Mouse (Mus musculus) retina, postnatal 1 day (tissue): ENCODE measurements around the gene Clec3b.

Source experiments
- DNase-seq: peaks from one replicate; pipeline ENCODE4 v3.0.0-alpha.2; 2012

The Clec3b gene

DNA sequence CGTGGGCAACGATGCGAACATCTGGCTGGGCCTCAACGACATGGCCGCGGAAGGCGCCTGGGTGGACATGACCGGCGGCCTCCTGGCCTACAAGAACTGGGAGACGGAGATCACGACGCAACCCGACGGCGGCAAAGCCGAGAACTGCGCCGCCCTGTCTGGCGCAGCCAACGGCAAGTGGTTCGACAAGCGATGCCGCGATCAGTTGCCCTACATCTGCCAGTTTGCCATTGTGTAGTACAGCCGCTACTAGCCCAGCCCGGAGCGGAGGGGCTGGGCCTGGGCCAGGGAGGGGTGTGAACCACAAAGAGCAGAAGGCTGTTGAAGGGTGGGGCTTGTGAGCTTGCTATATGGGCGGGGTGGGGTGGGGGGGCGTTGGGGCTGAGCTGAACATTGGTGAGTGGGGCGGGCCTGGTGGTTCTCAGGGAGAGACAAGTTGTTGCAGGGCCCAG is 6.2 kb downstream of the Clec3b start:
- peak; percentile 82 for DNase-seq

- DNase-seq, result no peak
These were observed 7.0 kb downstream of the Clec3b start for GRCm38 (mm10) chr9:123157699-123158098.

DNA sequence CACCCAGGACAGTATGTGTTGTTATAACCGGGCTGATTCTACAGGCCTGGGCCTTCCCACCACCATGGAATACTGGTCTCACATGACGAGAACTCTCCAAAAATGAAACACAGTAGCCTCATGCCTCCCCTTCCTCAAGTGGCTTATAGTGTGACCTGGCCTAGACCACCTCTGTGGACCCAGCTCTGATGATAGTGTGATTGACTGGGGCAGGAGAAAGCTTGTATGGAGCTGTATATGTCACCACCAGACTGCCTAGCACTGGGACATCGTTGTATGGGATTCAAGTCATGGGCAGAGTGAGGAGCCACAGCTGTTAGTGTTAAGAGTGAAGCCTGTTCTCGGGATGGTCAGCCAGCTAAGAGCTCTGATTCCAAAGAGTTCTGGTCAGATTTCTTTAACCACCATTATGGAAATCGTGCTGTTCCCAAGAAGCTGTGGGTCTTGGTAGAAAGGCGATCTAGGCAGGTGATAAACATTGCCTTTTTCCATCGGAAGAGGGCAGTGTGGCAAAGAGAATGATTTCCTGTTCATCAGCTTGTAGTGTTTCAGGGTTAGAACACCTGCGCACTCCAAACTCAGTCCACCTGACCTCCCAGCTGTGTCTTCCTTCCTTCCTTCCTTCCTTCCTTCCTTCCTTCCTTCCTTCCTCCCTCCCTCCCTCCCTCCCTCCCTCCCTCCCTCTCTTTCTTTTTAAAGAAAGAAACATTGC is 7.5 kb downstream of the Clec3b start:
- DNase-seq, result peak; percentile 63

GRCm38 (mm10) chr9:123159330-123159729 is 8.6 kb downstream of the Clec3b start:
- DNase-seq, result peak; percentile 75

GRCm38 (mm10) chr9:123161792-123162191 is 11.0 kb downstream of the Clec3b start:
- DNase-seq, result no peak

DNA sequence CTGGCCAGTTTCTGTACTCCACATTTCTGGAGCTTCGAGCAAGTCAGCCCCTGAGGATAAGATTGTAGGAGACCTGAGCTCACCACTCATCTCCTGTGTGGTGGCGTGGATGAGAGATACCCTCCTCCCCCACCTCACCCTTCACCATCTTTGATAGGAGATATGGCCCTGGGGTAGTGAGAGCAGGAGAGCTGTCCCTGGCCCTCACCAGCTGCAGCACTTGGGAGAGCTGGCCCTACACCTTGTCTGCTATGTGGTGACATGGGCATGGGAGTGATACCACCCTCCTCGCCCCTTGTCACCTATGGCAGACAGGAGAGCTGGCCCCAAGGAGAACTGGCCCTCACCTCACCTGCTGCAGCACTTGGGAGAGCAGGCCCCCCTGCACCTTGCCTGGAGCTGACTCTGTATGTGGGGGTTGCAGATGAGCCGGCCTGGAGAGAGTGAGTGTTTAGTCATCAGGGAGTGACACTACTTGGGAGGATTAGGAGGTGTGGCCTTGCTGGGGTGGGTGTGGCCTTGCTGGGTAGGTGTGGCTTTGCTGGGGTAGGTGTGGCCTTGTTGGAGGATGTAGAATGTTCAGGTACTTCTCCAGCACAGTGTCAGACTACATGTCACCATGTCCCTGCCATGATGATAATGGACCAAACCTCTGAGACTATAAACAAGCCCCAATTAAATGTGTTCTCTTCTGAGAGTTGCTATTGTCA is 12.4 kb downstream of the Clec3b start:
- no peak for DNase-seq

- DNase-seq, result no peak
These were observed 15.2 kb downstream of the Clec3b start for GRCm38 (mm10) chr9:123165781-123166443.

- DNase-seq, result no peak
These were observed 23.0 kb downstream of the Clec3b start for GRCm38 (mm10) chr9:123173760-123174159.

DNA sequence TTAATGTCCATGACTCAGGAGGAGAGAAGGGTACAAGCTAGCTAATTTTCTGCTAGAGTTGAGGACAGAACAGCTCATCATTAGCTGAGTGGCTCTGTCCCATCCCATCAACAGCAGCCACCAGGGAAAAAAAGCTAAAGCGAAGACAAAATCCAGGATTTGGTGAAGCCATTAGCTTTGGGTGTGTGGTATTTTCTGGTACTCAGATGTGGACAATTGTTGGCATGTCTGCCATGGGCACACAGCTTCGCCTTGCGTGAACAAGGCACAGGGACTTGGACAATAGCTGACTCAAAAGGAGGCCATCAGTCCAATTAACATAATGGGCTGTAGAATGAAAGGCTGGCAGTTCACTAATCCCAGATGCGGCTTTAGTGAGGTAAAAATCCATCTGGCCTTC is 23.6 kb downstream of the Clec3b start:
- DNase-seq, result peak; percentile 82

DNA sequence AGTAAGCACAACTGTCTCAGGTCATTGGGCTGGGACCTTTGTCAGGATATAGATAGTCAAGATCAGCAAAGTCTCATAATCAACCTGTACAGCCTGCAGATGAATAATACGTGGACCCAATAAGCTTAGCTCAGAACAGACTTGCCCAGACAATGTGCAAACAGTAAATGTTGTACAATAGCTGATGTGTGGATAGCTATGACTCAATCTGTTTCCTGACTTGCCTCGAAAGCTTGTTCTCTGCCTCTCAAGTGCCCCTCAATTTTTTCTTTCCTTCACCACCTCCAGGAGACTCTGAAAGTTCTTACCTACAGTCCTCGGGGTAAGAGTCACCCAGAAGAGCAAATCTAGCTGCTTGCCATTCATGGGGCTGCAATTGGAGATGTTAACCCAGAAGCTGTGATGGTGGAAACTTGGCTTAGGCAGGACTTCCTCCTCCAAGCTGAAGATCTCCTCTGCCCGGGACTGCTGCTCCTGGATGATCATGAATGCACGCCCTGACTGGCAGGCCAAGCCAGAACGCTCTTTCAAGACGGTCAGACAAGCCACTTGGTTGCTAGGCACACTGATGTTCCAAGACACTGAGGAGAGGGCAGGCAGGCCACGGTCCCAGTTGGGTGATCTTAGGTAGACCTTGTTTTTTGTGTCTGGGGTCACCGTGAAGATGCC is 26.8 kb downstream of the Clec3b start:
- no peak for DNase-seq

DNA sequence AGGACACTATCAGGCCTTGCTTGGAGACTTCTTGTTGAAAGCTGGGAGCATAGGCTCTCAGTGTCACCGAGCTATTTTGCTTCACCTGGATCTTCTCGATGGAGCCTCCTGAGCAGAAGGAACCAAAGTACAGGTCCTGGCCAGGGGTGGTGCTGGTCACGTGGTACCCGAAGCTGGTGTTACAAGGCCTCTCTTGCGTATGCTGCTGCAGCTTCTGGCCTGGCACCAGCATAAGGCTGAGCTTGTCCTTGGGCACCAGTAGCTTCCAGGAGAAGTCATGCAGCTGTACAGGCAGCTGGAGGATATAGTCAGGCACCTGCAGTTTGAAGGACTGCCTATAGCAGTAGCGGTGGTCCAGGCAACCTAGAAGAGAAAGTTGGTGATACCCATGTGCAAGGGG is 29.3 kb downstream of the Clec3b start:
- no peak for DNase-seq

DNA sequence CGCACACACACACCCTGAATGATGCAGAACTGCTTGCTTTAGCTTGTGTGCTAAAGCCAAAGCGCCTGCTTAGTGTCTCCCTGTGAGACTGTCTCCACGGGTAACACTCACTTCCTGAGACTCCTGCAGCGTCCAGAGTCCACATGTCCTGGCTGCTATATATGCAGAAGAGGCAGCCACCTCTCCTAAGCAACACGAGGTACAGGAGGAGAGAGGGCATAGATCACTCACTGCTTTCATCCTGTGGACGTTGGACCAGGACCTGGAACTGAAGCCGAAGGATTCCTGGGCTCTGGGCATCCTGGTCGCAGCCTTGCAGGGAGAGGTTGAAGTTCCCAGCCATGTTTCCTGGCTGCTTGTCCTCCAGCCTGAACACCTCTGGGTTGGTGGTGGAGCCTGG is 32.5 kb downstream of the Clec3b start:
- DNase-seq, result no peak

- no peak for DNase-seq
These were observed 34.8 kb downstream of the Clec3b start for GRCm38 (mm10) chr9:123185546-123185945.

DNA sequence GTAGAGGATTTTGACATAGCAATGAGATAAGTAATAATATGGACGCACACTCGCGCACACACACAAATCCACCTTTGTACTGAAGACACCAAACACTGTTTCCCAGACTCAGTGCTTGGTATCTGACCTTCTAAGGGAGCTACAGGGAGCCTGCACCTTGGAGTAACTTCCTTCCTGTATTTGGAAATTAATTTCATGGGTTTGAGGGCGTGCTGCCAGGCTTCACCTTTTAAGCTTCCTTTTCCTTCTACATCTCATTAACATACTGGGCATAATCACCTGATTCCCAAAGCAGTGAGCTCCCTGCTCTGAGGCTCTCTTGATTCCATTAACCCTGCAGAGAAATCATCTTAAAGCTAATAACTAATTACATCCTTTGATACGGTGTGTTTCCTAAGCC is 35.4 kb downstream of the Clec3b start:
- no peak for DNase-seq

- DNase-seq, result no peak
These were observed 36.8 kb downstream of the Clec3b start for GRCm38 (mm10) chr9:123187589-123187988.

- DNase-seq, result no peak
These were observed 37.5 kb downstream of the Clec3b start for GRCm38 (mm10) chr9:123188271-123188670.

DNA sequence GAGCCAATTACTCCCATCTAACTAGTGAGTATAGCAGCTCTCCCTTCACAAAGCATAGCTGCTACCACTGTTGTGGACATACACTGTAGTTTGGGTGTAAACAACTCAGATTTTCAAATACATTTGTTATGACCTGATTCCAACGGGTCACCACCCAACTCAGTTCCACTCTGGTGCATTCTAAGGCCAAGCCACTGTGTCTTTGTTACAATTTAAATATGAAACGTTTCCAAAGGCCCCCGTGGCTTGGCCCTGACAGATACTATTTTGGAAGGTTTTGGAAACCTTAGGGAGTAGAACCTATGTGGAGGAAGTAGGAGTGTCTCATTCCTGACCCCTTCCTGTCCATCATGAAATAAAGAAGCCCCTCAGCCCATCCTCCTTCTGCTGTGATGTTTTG is 49.4 kb downstream of the Clec3b start:
- no peak for DNase-seq

GRCm38 (mm10) chr9:123206526-123206925 is 55.8 kb downstream of the Clec3b start:
- no peak for DNase-seq

GRCm38 (mm10) chr9:123206948-123207347 is 56.2 kb downstream of the Clec3b start:
- no peak for DNase-seq
